Mouse (Mus musculus) ES-E14 (cell line): ENCODE results near the gene Olfr1220. TPM values are rescaled to one million over a fixed set of nuclear protein-coding genes. Genes with fewer than 3 reads are reported as not detected.

Source experiments
- DNase-seq: peaks from one replicate; pipeline ENCODE4 v3.0.0-alpha.2; 2013; ENCODE audit warnings: low read depth, low spot score
- H3K27ac ChIP-seq: 2 replicates; pipeline ENCODE4 v1.5.1; 2012; ENCODE audit warnings: low read depth, mild to moderate bottlenecking, low read length, moderate library complexity, mixed read lengths; ENCODE audit not compliant: poor library complexity, insufficient read depth, severe bottlenecking
- H3K36me3 ChIP-seq: 2 replicates; pipeline ENCODE4 v1.6.1; 2012; ENCODE audit warnings: mild to moderate bottlenecking, low read length, moderate library complexity, mixed read lengths; ENCODE audit not compliant: control insufficient read depth, poor library complexity, insufficient read depth, severe bottlenecking
- H3K4me1 ChIP-seq, 2 experiments: fragments of 150-350 bp in 1 of 2; sonication (generic) in 1 of 2; 2 replicates each; pipeline ENCODE4 v1.6.1; 2012; ENCODE audit warnings: low read length in 2 of 2, mild to moderate bottlenecking in 1 of 2, mixed read lengths in 1 of 2; ENCODE audit not compliant: control insufficient read depth in 2 of 2, insufficient read depth in 2 of 2, poor library complexity in 1 of 2
- H3K4me3 ChIP-seq, 2 experiments: fragments of 150-350 bp in 1 of 2; sonication (generic) in 1 of 2; 2 replicates each; pipeline ENCODE4 v1.5.1; 2012; ENCODE audit warnings: low read length in 2 of 2, low read depth in 1 of 2, mild to moderate bottlenecking in 1 of 2, mixed read lengths in 1 of 2; ENCODE audit not compliant: insufficient read depth in 1 of 2, poor library complexity in 1 of 2, severe bottlenecking in 1 of 2
- H3K9ac ChIP-seq: 2 replicates; pipeline ENCODE4 v1.6.1; 2012; ENCODE audit warnings: low read depth, mild to moderate bottlenecking, low read length, mixed read lengths; ENCODE audit not compliant: poor library complexity, insufficient read depth, severe bottlenecking
- H3K9me3 ChIP-seq: fragments of 150-350 bp; sonication (generic); 2 replicates; pipeline ENCODE4 v1.6.1; 2012; ENCODE audit warnings: low read depth, mild to moderate bottlenecking, low read length; ENCODE audit not compliant: control insufficient read depth, insufficient read depth
- CHD2 ChIP-seq: IDR thresholded peaks from 2 replicates; pipeline ENCODE4 v1.6.1; 2014; ENCODE audit warnings: mild to moderate bottlenecking, low read depth, low read length, inconsistent platforms
- HCFC1 ChIP-seq: IDR thresholded peaks from 2 replicates; pipeline ENCODE4 v1.6.1; 2012; ENCODE audit warnings: low read length, inconsistent platforms, borderline replicate concordance; ENCODE audit not compliant: insufficient read depth
- MAFK ChIP-seq: IDR thresholded peaks from 2 replicates; pipeline ENCODE4 v1.6.1; 2014; ENCODE audit warnings: mild to moderate bottlenecking, low read depth, low read length, inconsistent platforms; ENCODE audit not compliant: insufficient read depth
- ZC3H11A ChIP-seq: IDR thresholded peaks from 2 replicates; pipeline ENCODE4 v1.6.1; 2012; ENCODE audit warnings: low read depth, mild to moderate bottlenecking, inconsistent platforms, low read length, borderline replicate concordance
- ZNF384 ChIP-seq: IDR thresholded peaks from 2 replicates; pipeline ENCODE4 v1.6.1; 2012; ENCODE audit warnings: low read depth, low read length, inconsistent platforms
- in situ Hi-C, 2 experiments: fragments of 600-800 bp; cut with MboI; formaldehyde crosslinking; loops; one replicate each; pipeline ENCODE4 v1.15.1; 2025; ENCODE audit warnings: low sequenced_read_pairs in 2 of 2, inconsistent platforms in 1 of 2; ENCODE audit not compliant: unreplicated experiment in 2 of 2
- total RNA-seq: library from RNA; depleted of rRNA; stranded (reverse); fragments of 300-350 nt; gene quantifications from 2 replicates; pipeline ENCODE4 v1.2.3, GENCODE M21; 2012; rRNA removed

Olfr1220 gene
- total RNA-seq = not detected in 2 replicates

DNA sequence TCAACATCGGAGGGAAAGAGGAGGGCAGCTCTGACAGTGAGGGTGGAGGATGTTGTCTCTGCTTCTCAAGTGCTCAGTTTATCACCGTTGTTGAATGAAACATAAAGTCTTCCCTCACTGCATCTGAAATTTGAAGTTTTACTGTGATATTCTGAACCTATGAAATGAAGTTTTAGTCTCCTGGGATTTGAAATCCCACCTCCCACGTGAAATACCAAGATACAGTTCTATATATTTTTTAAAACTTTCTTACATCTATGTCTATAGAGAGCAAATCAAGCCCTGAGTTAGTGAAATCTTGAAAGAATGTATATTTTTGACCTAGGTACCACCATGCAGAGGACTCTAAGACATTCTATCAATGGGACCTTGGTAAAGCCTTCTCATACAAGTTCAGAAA, at the start of gene Olfr1220:
TSS of gene Olfr1220 (minus strand) at position 101 of the 400 bp plus-strand sequence.
- H3K27ac ChIP-seq = no peak within 1 kb of the TSS
- no peaks in the 10 kb centered on the region for H3K9me3 ChIP-seq
- no peak within 1 kb of the TSS for H3K4me3 ChIP-seq
- no peak for TF ChIP-seq MAFK
- TF ChIP-seq HCFC1 = no peak
- no peak for TF ChIP-seq CHD2
- no peak within 1 kb of the TSS for H3K9ac ChIP-seq
- in situ Hi-C loops = no loop called here
- no peaks in the 10 kb centered on the region for H3K4me1 ChIP-seq
- no peak for DNase-seq
- no peaks in the 10 kb centered on the region for H3K36me3 ChIP-seq

- in situ Hi-C loops = no loop called here
- no peak for DNase-seq
- no peak for TF ChIP-seq ZC3H11A
- TF ChIP-seq ZNF384 = no peak
- no peak for TF ChIP-seq MAFK
- TF ChIP-seq CHD2 = no peak
- H3K36me3 ChIP-seq = no peaks in the 10 kb centered on the region
- no peak within 1 kb of the TSS for H3K4me3 ChIP-seq
- no peaks in the 10 kb centered on the region for H3K9me3 ChIP-seq
- H3K27ac ChIP-seq = no peak within 1 kb of the TSS
- no peaks in the 10 kb centered on the region for H3K4me1 ChIP-seq
- no peak within 1 kb of the TSS for H3K9ac ChIP-seq
These were observed 44.8 kb upstream of the Olfr1220 start, which contains the start of gene Olfr1223 for GRCm38 (mm10) chr2:89151460-89151859. TSS of gene Olfr1223 (minus strand) at chr2:89151560.

DNA sequence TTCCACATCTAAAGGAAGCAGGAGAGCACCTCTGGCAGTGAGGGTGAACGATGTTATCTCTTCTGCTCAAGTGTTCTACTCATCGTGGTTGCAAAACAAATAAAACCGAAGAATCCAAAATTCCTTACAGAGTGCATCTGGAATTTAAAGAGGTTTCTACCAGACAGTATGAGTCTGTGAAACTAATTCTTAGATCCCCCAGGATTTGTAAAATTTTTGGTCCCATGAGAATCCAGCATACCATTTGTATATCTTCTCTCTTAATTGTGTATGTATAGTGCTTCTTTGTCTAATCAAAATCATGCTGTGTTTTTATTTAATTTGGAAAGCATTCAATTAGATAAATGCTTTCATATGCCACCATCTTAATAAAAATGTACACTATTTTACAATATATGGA, 26.3 kb upstream of the Olfr1220 start, which contains the start of gene Olfr1222:
TSS of gene Olfr1222 (minus strand) at position 101 of the 400 bp plus-strand sequence.
- H3K27ac ChIP-seq = no peak within 1 kb of the TSS
- no peak within 1 kb of the TSS for H3K9ac ChIP-seq
- no peaks in the 10 kb centered on the region for H3K4me1 ChIP-seq
- H3K36me3 ChIP-seq = no peaks in the 10 kb centered on the region
- in situ Hi-C loops = no loop called here
- no peak within 1 kb of the TSS for H3K4me3 ChIP-seq
- TF ChIP-seq HCFC1 (no peak), ZNF384 (no peak), ZC3H11A (no peak), MAFK (no peak), CHD2 (no peak)
- no peaks in the 10 kb centered on the region for H3K9me3 ChIP-seq
- DNase-seq = no peak

GRCm38 (mm10) chr2:89117183-89117582, 10.5 kb upstream of the Olfr1220 start, which contains the start of gene Olfr1221:
TSS of gene Olfr1221 (minus strand) at chr2:89117283.
- TF ChIP-seq MAFK (no peak), HCFC1 (no peak), ZNF384 (no peak), ZC3H11A (no peak), CHD2 (no peak)
- Histone ChIP-seq H3K27ac (no peak within 1 kb of the TSS), H3K9ac (no peak within 1 kb of the TSS), H3K36me3 (no peaks in the 10 kb centered on the region), H3K9me3 (no peaks in the 10 kb centered on the region), H3K4me1 (no peaks in the 10 kb centered on the region), H3K4me3 (no peak within 1 kb of the TSS)
- DNase-seq = no peak
- in situ Hi-C loops = no loop called here

DNA sequence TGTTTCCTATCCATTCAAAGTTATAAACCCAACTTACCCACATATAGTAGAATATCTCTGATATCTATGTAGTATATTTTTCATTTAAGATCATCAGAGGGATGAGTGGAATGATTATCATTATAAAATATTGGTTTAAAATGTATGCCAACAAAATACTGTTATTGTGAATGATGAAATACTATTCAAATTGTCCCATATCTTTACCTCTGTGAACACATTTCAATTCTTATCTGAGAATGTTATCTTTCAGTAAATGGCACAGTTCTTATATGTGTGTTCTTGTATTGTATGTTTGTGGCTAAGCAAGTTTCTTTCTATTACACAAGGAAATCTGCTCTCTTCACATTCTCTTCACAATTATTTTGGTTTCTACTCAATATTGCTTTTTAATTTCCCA, 984 bp downstream of the Olfr1220 start:
- H3K9ac ChIP-seq = no peak overlapping the region
- no peak for DNase-seq
- H3K27ac ChIP-seq = no peak overlapping the region
- H3K4me1 ChIP-seq = no peaks in the 10 kb centered on the region
- in situ Hi-C loops = no loop called here
- H3K4me3 ChIP-seq = no peak overlapping the region
- no peaks in the 10 kb centered on the region for H3K36me3 ChIP-seq
- H3K9me3 ChIP-seq = no peaks in the 10 kb centered on the region
- TF ChIP-seq CHD2 = no peak
- TF ChIP-seq ZC3H11A = no peak
- TF ChIP-seq HCFC1 = no peak
- no peak for TF ChIP-seq ZNF384
- TF ChIP-seq MAFK = no peak
